Mouse (Mus musculus): ENCODE data around the gene Lhcgr.

The Lhcgr gene

GRCm38 (mm10) chr17:88706231-88706649, 85.5 kb downstream of the Lhcgr start:
- DNase-seq (ENCODE audit: low read depth, low spot score): no peak

DNA sequence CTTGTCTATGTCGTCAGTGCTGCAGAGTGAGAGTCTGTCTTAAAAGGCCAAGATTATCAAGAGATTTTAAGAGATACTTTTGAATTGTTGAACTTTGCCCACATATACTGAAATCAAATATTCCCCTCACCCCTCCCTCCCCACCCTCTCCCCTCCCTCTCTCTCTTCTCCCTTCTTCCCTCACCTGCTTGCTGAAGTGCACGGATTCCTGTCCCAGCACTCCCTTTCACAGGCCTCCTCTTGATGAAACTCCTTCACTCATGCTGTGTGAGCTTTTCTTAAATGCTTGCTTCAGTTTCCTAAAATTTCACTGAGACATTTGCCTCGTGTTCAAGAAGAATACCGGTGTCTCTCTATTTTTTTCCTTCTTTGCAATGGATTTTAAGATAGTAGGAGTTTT, 88.7 kb downstream of the Lhcgr start:
- DNase-seq (ENCODE audit: low read depth, low spot score): no peak

GRCm38 (mm10) chr17:88702345-88702744, 89.4 kb downstream of the Lhcgr start:
- DNase-seq (ENCODE audit: low read depth, low spot score): no peak

GRCm38 (mm10) chr17:88700901-88701300, 90.9 kb downstream of the Lhcgr start:
- no peak for DNase-seq (ENCODE audit: low read depth, low spot score)

- DNase-seq (ENCODE audit: low read depth, low spot score): no peak
Measured at GRCm38 (mm10) chr17:88696656-88697333, 95.0 kb downstream of the Lhcgr start.

GRCm38 (mm10) chr17:88688226-88688625, 103.6 kb downstream of the Lhcgr start:
- no peak for DNase-seq (ENCODE audit: low read depth, low spot score)

DNA sequence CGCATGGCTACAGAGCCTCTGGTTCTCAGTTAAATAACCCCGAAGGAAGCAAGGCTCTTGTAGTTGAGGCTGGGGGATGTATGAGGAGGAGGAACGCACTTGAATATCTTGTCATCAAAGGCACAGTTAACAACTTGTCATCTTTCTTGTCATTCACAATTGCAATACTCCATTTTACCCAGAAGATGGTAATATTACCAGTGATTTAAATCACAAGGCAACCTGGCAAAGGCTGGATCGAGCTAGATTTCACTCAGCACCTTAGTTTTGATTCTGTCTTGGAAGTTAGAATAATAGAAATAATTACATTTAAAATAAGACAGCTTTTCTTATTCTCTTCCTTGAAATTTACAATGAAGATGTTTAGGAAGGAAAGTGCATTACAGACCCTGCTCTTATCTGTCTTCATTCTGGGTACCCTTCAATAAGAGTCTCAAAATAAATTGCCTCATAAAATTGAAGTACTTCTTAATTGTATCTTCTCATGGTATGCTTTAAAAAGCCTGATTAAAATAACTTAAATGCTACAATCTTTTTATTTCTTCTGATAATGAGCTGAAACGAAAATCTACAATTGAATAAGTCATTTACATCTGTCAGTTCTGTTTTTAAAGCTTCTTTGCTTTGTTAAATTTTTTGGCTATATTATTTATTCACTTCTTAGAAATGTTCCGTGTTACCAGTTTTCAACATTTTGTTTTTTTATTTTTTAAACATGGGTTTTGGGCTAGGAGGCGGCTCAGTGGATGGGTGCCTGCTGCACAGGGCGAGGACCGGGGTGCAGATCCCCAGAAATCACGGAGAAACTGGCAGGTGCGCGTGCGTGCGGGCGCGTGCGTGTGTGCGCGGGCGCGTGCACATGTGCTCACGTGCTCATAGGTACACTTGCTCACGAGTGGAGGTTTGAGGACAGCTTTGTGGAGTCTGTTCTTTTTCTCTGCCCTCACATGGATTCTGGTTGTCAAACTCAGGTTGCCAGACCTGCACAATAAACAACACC, 116.2 kb downstream of the Lhcgr start:
- no peak for DNase-seq (ENCODE audit: low read depth, low spot score)

- no peak for DNase-seq (ENCODE audit: low read depth, low spot score)
Measured at GRCm38 (mm10) chr17:88670800-88671199, 121.0 kb downstream of the Lhcgr start.

DNA sequence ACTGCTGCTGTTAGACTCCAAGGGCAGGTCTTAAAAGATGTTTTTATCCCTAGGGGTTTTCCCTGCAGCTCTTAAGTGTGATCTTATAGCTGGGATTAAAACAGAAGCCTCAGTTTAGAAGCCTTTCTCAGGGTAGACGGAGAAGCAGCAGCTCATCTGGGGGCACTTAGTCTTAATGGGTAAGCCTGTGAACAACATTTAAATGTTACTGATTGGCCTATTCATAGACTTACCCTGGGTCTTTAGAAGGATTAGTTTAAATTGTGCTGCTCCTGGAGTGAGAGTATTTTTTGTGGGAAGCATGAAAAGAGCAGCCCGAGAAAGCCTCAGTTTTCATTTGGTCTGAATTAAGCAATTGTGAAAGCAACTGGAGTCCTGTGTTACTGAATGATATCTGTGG, 121.9 kb downstream of the Lhcgr start:
- DNase-seq (ENCODE audit: low read depth, low spot score): no peak

DNA sequence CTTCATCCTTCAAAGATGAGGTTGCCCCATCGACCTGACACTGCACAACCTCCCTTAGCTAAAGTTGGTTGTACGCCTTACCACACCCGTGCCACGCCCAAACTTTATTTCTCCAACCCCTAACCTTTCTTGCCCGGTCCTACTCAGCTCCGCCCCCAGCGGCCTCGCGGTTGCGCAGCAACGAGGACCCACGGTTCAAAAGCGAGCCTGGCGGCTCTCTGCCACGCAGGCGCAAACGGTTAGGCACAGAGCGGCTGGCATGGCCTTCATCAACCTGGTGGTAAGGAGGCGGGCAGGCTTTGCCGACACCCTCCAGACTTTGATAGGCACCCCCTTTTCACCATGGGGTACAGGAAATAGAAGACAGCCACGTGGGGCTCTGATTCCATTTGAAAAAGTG, 123.3 kb downstream of the Lhcgr start, which contains the start of gene Gtf2a1l:
TSS of gene Gtf2a1l (plus strand) at position 209 of the 400 bp plus-strand sequence.
- DNase-seq (ENCODE audit: low read depth, low spot score): peak; percentile 24

Data from embryo, embryonic 11.5 days (tissue).